Mouse (Mus musculus): ENCODE measurements around the gene Spred1. TPM values are rescaled to one million over a fixed set of nuclear protein-coding genes. Genes with fewer than 3 reads are reported as not detected.

Gene Spred1
- polyA plus RNA-seq, 1 experiment from 2014 or later: 13.8 TPM

- H3K4me1 ChIP-seq (replicated peaks): peaks cover 36% of the 10 kb centered on the region
- no peak overlapping the region for H3K9ac ChIP-seq
- H3K36me3 ChIP-seq: no peaks in the 10 kb centered on the region
- WGBS: 21% methylated on average over 5 of the region's 5 CpGs
- no peaks in the 10 kb centered on the region for H3K9me3 ChIP-seq (replicated peaks)
- no peaks in the 10 kb centered on the region for H3K27me3 ChIP-seq (replicated peaks)
- ATAC-seq (ENCODE audit: insufficient number of reproducible peaks, low FRiP score): no peak
- H3K4me3 ChIP-seq: no peak overlapping the region
- H3K4me2 ChIP-seq: no peak overlapping the region
- H3K27ac ChIP-seq (ENCODE audit: poor library complexity, severe bottlenecking): no peak overlapping the region
These were observed 23.9 kb upstream of the Spred1 start for GRCm38 (mm10) chr2:117097305-117097704.

GRCm38 (mm10) chr2:117099316-117099715 lies 21.9 kb upstream of the Spred1 start:
- Histone ChIP-seq H3K27ac (ENCODE audit: poor library complexity, severe bottlenecking) (peak overlapping the region; percentile 42; the same call in 1 of the 2 replicates), H3K9ac (no peak overlapping the region), H3K4me2 (peak overlapping the region; percentile 39), H3K4me1 (replicated peaks) (peaks cover 31% of the 10 kb centered on the region), H3K36me3 (no peaks in the 10 kb centered on the region), H3K4me3 (no peak overlapping the region), H3K9me3 (replicated peaks) (no peaks in the 10 kb centered on the region), H3K27me3 (replicated peaks) (no peaks in the 10 kb centered on the region)
- WGBS: 8% methylated on average over 10 of the region's 10 CpGs
- 0 out of 2 replicates have a peak, but pooled peaks have one; percentile 29 for ATAC-seq (ENCODE audit: insufficient number of reproducible peaks, low FRiP score)

GRCm38 (mm10) chr2:117103461-117103860 lies 17.7 kb upstream of the Spred1 start:
- no peak overlapping the region for H3K4me2 ChIP-seq
- no peak for ATAC-seq (ENCODE audit: insufficient number of reproducible peaks, low FRiP score)
- no peak overlapping the region for H3K4me3 ChIP-seq
- no peak overlapping the region for H3K27ac ChIP-seq (ENCODE audit: poor library complexity, severe bottlenecking)
- H3K27me3 ChIP-seq (replicated peaks): no peaks in the 10 kb centered on the region
- no peak overlapping the region for H3K9ac ChIP-seq
- WGBS: 12% methylated on average over 4 of the region's 4 CpGs
- peaks cover 27% of the 10 kb centered on the region for H3K4me1 ChIP-seq (replicated peaks)
- no peaks in the 10 kb centered on the region for H3K36me3 ChIP-seq
- H3K9me3 ChIP-seq (replicated peaks): no peaks in the 10 kb centered on the region

GRCm38 (mm10) chr2:117105407-117105806 lies 15.8 kb upstream of the Spred1 start:
- Histone ChIP-seq H3K27ac (ENCODE audit: poor library complexity, severe bottlenecking) (no peak overlapping the region), H3K4me2 (no peak overlapping the region), H3K4me3 (no peak overlapping the region), H3K36me3 (no peaks in the 10 kb centered on the region), H3K9ac (no peak overlapping the region), H3K4me1 (replicated peaks) (peaks cover 20% of the 10 kb centered on the region), H3K9me3 (replicated peaks) (no peaks in the 10 kb centered on the region), H3K27me3 (replicated peaks) (no peaks in the 10 kb centered on the region)
- ATAC-seq (ENCODE audit: insufficient number of reproducible peaks, low FRiP score): no peak
- 81% methylated on average over 7 of the region's 7 CpGs for WGBS

GRCm38 (mm10) chr2:117108059-117108458 lies 13.1 kb upstream of the Spred1 start:
- ATAC-seq (ENCODE audit: insufficient number of reproducible peaks, low FRiP score): no peak

GRCm38 (mm10) chr2:117109296-117109695 lies 11.9 kb upstream of the Spred1 start:
- 48% methylated on average over 2 of the region's 2 CpGs for WGBS
- Histone ChIP-seq H3K9ac (no peak overlapping the region), H3K4me1 (replicated peaks) (peaks cover 28% of the 10 kb centered on the region), H3K9me3 (replicated peaks) (no peaks in the 10 kb centered on the region), H3K4me3 (no peak overlapping the region), H3K27ac (ENCODE audit: poor library complexity, severe bottlenecking) (no peak overlapping the region), H3K27me3 (replicated peaks) (no peaks in the 10 kb centered on the region), H3K4me2 (no peak overlapping the region), H3K36me3 (no peaks in the 10 kb centered on the region)
- no peak for ATAC-seq (ENCODE audit: insufficient number of reproducible peaks, low FRiP score)

More at GRCm38 (mm10) chr2:117108059-117108458, 13.1 kb upstream of the Spred1 start:
- 53% methylated on average over 4 of the region's 4 CpGs for WGBS
- H3K4me3 ChIP-seq: no peak overlapping the region
- H3K4me2 ChIP-seq: no peak overlapping the region
- peaks cover 23% of the 10 kb centered on the region for H3K4me1 ChIP-seq (replicated peaks)
- H3K36me3 ChIP-seq: no peaks in the 10 kb centered on the region
- no peaks in the 10 kb centered on the region for H3K9me3 ChIP-seq (replicated peaks)
- H3K27me3 ChIP-seq (replicated peaks): no peaks in the 10 kb centered on the region
- H3K27ac ChIP-seq (ENCODE audit: poor library complexity, severe bottlenecking): no peak overlapping the region
- H3K9ac ChIP-seq: no peak overlapping the region

- Histone ChIP-seq H3K4me2 (no peak overlapping the region), H3K36me3 (no peaks in the 10 kb centered on the region), H3K9ac (no peak overlapping the region), H3K27ac (ENCODE audit: poor library complexity, severe bottlenecking) (no peak overlapping the region), H3K9me3 (replicated peaks) (no peaks in the 10 kb centered on the region), H3K4me3 (no peak overlapping the region), H3K4me1 (replicated peaks) (peaks cover 24% of the 10 kb centered on the region), H3K27me3 (replicated peaks) (no peaks in the 10 kb centered on the region)
- ATAC-seq (ENCODE audit: insufficient number of reproducible peaks, low FRiP score): no peak
- 80% methylated on average over 6 of the region's 6 CpGs for WGBS
These were observed 10.8 kb upstream of the Spred1 start for GRCm38 (mm10) chr2:117110355-117110866.

- WGBS: 78% methylated on average over 2 of the region's 2 CpGs
- Histone ChIP-seq H3K4me1 (replicated peaks) (peaks cover 21% of the 10 kb centered on the region), H3K27me3 (replicated peaks) (no peaks in the 10 kb centered on the region), H3K9me3 (replicated peaks) (no peaks in the 10 kb centered on the region), H3K27ac (ENCODE audit: poor library complexity, severe bottlenecking) (no peak overlapping the region), H3K36me3 (no peaks in the 10 kb centered on the region), H3K9ac (no peak overlapping the region), H3K4me2 (no peak overlapping the region), H3K4me3 (no peak overlapping the region)
- ATAC-seq (ENCODE audit: insufficient number of reproducible peaks, low FRiP score): no peak
These were observed 7.9 kb upstream of the Spred1 start for GRCm38 (mm10) chr2:117113262-117113661.

GRCm38 (mm10) chr2:117113762-117114161 lies 7.4 kb upstream of the Spred1 start:
- H3K9me3 ChIP-seq (replicated peaks): no peaks in the 10 kb centered on the region
- no peak overlapping the region for H3K4me3 ChIP-seq
- WGBS: 27% methylated on average over 4 of the region's 4 CpGs
- ATAC-seq (ENCODE audit: insufficient number of reproducible peaks, low FRiP score): peak; percentile 66; the same call in 1 of the 2 replicates
- H3K36me3 ChIP-seq: no peaks in the 10 kb centered on the region
- H3K4me1 ChIP-seq (replicated peaks): peaks cover 21% of the 10 kb centered on the region
- no peaks in the 10 kb centered on the region for H3K27me3 ChIP-seq (replicated peaks)
- no peak overlapping the region for H3K9ac ChIP-seq
- no peak overlapping the region for H3K27ac ChIP-seq (ENCODE audit: poor library complexity, severe bottlenecking)
- no peak overlapping the region for H3K4me2 ChIP-seq

- no peaks in the 10 kb centered on the region for H3K36me3 ChIP-seq
- H3K9me3 ChIP-seq (replicated peaks): no peaks in the 10 kb centered on the region
- H3K9ac ChIP-seq: no peak overlapping the region
- H3K4me3 ChIP-seq: no peak overlapping the region
- no peaks in the 10 kb centered on the region for H3K27me3 ChIP-seq (replicated peaks)
- H3K27ac ChIP-seq (ENCODE audit: poor library complexity, severe bottlenecking): no peak overlapping the region
- WGBS: 71% methylated on average over 2 of the region's 2 CpGs
- no peak overlapping the region for H3K4me2 ChIP-seq
- peaks cover 18% of the 10 kb centered on the region for H3K4me1 ChIP-seq (replicated peaks)
- no peak for ATAC-seq (ENCODE audit: insufficient number of reproducible peaks, low FRiP score)
These were observed 2.7 kb upstream of the Spred1 start for GRCm38 (mm10) chr2:117118516-117118915.

- Histone ChIP-seq H3K27me3 (replicated peaks) (no peaks in the 10 kb centered on the region), H3K9ac (peak overlapping the region; percentile 96), H3K4me2 (peak overlapping the region; percentile 72), H3K4me1 (replicated peaks) (peaks cover 10% of the 10 kb centered on the region), H3K4me3 (peak overlapping the region; percentile 67), H3K36me3 (no peaks in the 10 kb centered on the region), H3K27ac (ENCODE audit: poor library complexity, severe bottlenecking) (peak overlapping the region; percentile 99), H3K9me3 (replicated peaks) (no peaks in the 10 kb centered on the region)
- 4% methylated on average over 30 of the region's 30 CpGs for WGBS
- ATAC-seq (ENCODE audit: insufficient number of reproducible peaks, low FRiP score): peak; percentile 34; the same call in 1 of the 2 replicates
These were observed 1.6 kb upstream of the Spred1 start for GRCm38 (mm10) chr2:117119291-117120245.
